ENCODE assay signal across 9 mouse cellular contexts in genomic region chr8:123411781-123412327, GRCm38 (mm10). TPM values are rescaled to one million over a fixed set of nuclear protein-coding genes. Genes with fewer than 3 reads are reported as not detected.
DNase-seq lines count a peak whose midpoint lies in the region; ATAC-seq lines count a peak whose summit lies in the region.
"Had no signal": no experiment of that assay in that cellular context is flagged by ENCODE, and none has a peak within 500 bp of the region (broad histone marks: within the 10 kb centered on the region; RNA-seq: fewer than 3 reads in every experiment).

No protein-coding gene starts in this region.

- H3K4me1 ChIP-seq in megakaryocyte, embryonic 14.5 days, result peaks cover 81% of the 10 kb centered on the region
- peaks cover 38% of the 10 kb centered on the region for H3K4me1 ChIP-seq in hindbrain, embryonic 15.5 days (replicated peaks)
- peaks cover 29% of the 10 kb centered on the region for H3K4me1 ChIP-seq in neural tube, embryonic 12.5 days

- ATAC-seq in cerebellum, adult (ENCODE audit: insufficient number of reproducible peaks, low FRiP score, low TSS enrichment), result 0 out of 2 replicates have a peak, but pooled peaks have one; percentile 11
- ATAC-seq in megakaryocyte, adult 5-6 weeks (ENCODE audit: poor library complexity, severe bottlenecking), result no peak
- ATAC-seq in hindbrain, embryonic 15.5 days (ENCODE audit: low FRiP score, low read depth), result peak; percentile 24
- peak; percentile 26 for ATAC-seq in neural tube, embryonic 12.5 days (ENCODE audit: low FRiP score, low read depth)

- H3K27ac ChIP-seq in hindbrain, embryonic 15.5 days (replicated peaks), result peak overlapping the region; percentile 93
- peak overlapping the region; percentile 83 for H3K27ac ChIP-seq in neural tube, embryonic 12.5 days

- no peaks in the 10 kb centered on the region for H3K9me3 ChIP-seq in megakaryocyte, embryonic 14.5 days
- H3K9me3 ChIP-seq in hindbrain, embryonic 15.5 days, result no peaks in the 10 kb centered on the region
- H3K9me3 ChIP-seq in neural tube, embryonic 12.5 days, result no peaks in the 10 kb centered on the region

- DNase-seq in cerebellum, postnatal 4 days (ENCODE audit: low spot score in 2 of 2), result no peak
- no peak for DNase-seq in B cell, adult 2 months
- DNase-seq in layer of hippocampus, adult 9-11 months, result no peak

- H3K9ac ChIP-seq in hindbrain, embryonic 15.5 days, result peak overlapping the region; percentile 78
- peak overlapping the region; percentile 95 for H3K9ac ChIP-seq in neural tube, embryonic 12.5 days

- peak overlapping the region; percentile 86 for H3K4me3 ChIP-seq in megakaryocyte, embryonic 14.5 days (replicated peaks)
- H3K4me3 ChIP-seq in hindbrain, embryonic 15.5 days, result peak overlapping the region; percentile 53
- peak overlapping the region; percentile 79 for H3K4me3 ChIP-seq in neural tube, embryonic 12.5 days

- WGBS in hindbrain, embryonic 15.5 days, result 3% methylated on average over 16 of the region's 16 CpGs
- 5% methylated on average over 15 of the region's 16 CpGs for WGBS in neural tube, embryonic 12.5 days

- no peaks in the 10 kb centered on the region for H3K36me3 ChIP-seq in megakaryocyte, embryonic 14.5 days (replicated peaks; ENCODE audit: low read length)
- no peaks in the 10 kb centered on the region for H3K36me3 ChIP-seq in hindbrain, embryonic 15.5 days
- H3K36me3 ChIP-seq in neural tube, embryonic 12.5 days, result peaks cover 3% of the 10 kb centered on the region; the same call in 1 of the 2 replicates

- H3K4me2 ChIP-seq in hindbrain, embryonic 15.5 days, result peak overlapping the region; percentile 88
- H3K4me2 ChIP-seq in neural tube, embryonic 12.5 days (replicated peaks), result peak overlapping the region; percentile 69

- peaks cover 65% of the 10 kb centered on the region for H3K27me3 ChIP-seq in megakaryocyte, embryonic 14.5 days (replicated peaks)
- no peaks in the 10 kb centered on the region for H3K27me3 ChIP-seq in hindbrain, embryonic 15.5 days
- H3K27me3 ChIP-seq in neural tube, embryonic 12.5 days (replicated peaks), result 0 out of 2 replicates have a peak, but pooled peaks cover 7% of the 10 kb centered on the region

RNA-seq across cellular contexts. Expression of gene Tubb3, which starts 0.6 kb away (rescaled TPM):
- 123 and 178 TPM in 2 replicates for polyA plus RNA-seq in megakaryocyte, embryonic 14.5 days (2012; ENCODE audit: insufficient read depth, low replicate concordance)
- total RNA-seq in megakaryocyte, adult 5-6 weeks (2015), result 0.89 and 1.0 TPM in 2 replicates
- 0.37 and 1.2 TPM in 2 replicates for total RNA-seq in megakaryocyte, adult 5-6 weeks (2017)
- 1,757 and 1,788 TPM in 2 replicates for polyA plus RNA-seq in hindbrain, embryonic 15.5 days (2015; fragmentation: Nextera tagmentation; extraction: Ambion mirVana)
- polyA plus RNA-seq in neural tube, embryonic 12.5 days (2016; fragmentation: Nextera tagmentation; extraction: Ambion mirVana), result 1,217 and 1,244 TPM in 2 replicates

RNA-seq across cellular contexts. Expression of gene Mc1r, which starts 4.9 kb away (rescaled TPM):
- polyA plus RNA-seq in megakaryocyte, embryonic 14.5 days (2012; ENCODE audit: insufficient read depth, low replicate concordance), result 1.1 TPM in 1 of 2 replicates, not detected in the other
- not detected in 2 replicates for total RNA-seq in megakaryocyte, adult 5-6 weeks (2015)
- not detected in 2 replicates for total RNA-seq in megakaryocyte, adult 5-6 weeks (2017)
- polyA plus RNA-seq in hindbrain, embryonic 15.5 days (2015; fragmentation: Nextera tagmentation; extraction: Ambion mirVana), result 0.06 and 0.16 TPM in 2 replicates
- 0.10 and 0.18 TPM in 2 replicates for polyA plus RNA-seq in neural tube, embryonic 12.5 days (2016; fragmentation: Nextera tagmentation; extraction: Ambion mirVana)
- polyA plus RNA-seq: gonadal fat pad, adult 2 months had no signal

RNA-seq across cellular contexts. Expression of gene Def8, which starts 11.5 kb away (rescaled TPM):
- 20.7 and 47.5 TPM in 2 replicates for polyA plus RNA-seq in megakaryocyte, embryonic 14.5 days (2012; ENCODE audit: insufficient read depth, low replicate concordance)
- total RNA-seq in megakaryocyte, adult 5-6 weeks (2015), result 15.2 and 19.6 TPM in 2 replicates
- 24.9 and 27.3 TPM in 2 replicates for total RNA-seq in megakaryocyte, adult 5-6 weeks (2017)
- 48.6 and 51.6 TPM in 2 replicates for polyA plus RNA-seq in hindbrain, embryonic 15.5 days (2015; fragmentation: Nextera tagmentation; extraction: Ambion mirVana)
- 43.2 and 45.1 TPM in 2 replicates for polyA plus RNA-seq in neural tube, embryonic 12.5 days (2016; fragmentation: Nextera tagmentation; extraction: Ambion mirVana)

RNA-seq across cellular contexts. Expression of gene Tcf25, which starts 38.3 kb away (rescaled TPM):
- polyA plus RNA-seq in megakaryocyte, embryonic 14.5 days (2012; ENCODE audit: insufficient read depth, low replicate concordance), result 41.1 and 108 TPM in 2 replicates
- 68.3 and 86.8 TPM in 2 replicates for total RNA-seq in megakaryocyte, adult 5-6 weeks (2015)
- total RNA-seq in megakaryocyte, adult 5-6 weeks (2017), result 187 and 329 TPM in 2 replicates
- 332 and 377 TPM in 2 replicates for polyA plus RNA-seq in hindbrain, embryonic 15.5 days (2015; fragmentation: Nextera tagmentation; extraction: Ambion mirVana)
- polyA plus RNA-seq in neural tube, embryonic 12.5 days (2016; fragmentation: Nextera tagmentation; extraction: Ambion mirVana), result 225 and 278 TPM in 2 replicates
